Mouse (Mus musculus) retina, postnatal 7 days (tissue): Measurements from ENCODE around the gene Adcy4.
A peak's percentile ranks its signal among the peaks of the same experiment; 100 is the strongest.

Experiments used
- DNase-seq: peaks from one replicate; pipeline ENCODE4 v3.0.0-alpha.2; 2012; ENCODE audit warnings: low read depth, low spot score

The Adcy4 gene

DNA sequence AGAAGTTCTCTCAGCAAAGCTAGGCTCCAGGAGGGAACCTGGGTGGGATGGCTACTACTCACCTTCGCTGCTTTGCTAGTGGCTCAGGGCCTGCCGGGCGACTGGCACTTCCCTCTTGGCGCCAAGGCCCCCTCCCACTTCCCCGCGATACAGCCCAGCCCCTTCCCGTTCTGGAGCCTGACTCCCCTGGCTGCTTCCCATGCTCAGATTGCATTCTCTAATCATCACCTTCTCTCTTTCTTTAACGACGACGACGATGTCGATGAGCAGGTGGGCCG is at the start of gene Adcy4:
Adcy4 (minus strand) TSS at position 138 of the 278 bp plus-strand sequence.
- no peak for DNase-seq

- no peak for DNase-seq
Measured at GRCm38 (mm10) chr14:55833126-55833525, 49.2 kb upstream of the Adcy4 start.

DNA sequence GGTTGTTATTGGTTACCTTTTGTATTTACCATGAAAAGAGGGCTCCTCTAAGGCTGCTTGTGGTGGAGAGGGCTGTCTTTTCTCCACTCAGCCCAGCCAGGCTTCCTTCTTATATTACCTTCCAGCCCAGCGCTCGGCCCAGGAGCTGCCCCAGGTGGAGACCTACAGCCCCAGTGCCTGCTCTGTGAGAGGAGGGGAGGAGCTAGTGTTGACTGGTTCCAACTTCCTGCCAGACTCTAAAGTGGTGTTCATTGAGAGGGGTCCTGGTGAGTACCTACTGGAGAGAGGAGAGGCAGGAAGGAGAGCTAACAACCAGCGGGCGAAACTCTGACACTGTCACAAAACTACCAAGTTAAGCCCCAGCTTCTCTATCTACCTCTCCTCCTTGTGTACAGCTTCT is 46.4 kb upstream of the Adcy4 start:
- no peak for DNase-seq

DNA sequence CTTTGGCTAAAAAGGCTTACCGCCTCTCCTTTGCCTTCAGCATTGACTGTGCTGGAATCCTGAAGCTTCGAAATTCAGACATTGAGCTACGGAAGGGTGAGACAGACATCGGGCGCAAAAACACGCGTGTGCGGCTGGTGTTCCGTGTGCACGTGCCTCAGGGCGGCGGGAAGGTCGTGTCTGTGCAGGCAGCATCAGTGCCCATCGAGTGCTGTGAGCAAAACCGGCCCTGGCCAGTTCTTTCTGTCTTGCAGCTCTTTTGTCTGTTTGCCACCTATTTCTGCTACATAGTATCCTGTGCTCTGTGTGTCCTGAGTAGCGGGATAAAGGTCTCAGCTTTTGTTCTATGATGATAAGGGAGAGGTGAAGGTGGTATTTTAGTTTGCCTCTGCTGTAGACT is 46.0 kb upstream of the Adcy4 start:
- no peak for DNase-seq

DNA sequence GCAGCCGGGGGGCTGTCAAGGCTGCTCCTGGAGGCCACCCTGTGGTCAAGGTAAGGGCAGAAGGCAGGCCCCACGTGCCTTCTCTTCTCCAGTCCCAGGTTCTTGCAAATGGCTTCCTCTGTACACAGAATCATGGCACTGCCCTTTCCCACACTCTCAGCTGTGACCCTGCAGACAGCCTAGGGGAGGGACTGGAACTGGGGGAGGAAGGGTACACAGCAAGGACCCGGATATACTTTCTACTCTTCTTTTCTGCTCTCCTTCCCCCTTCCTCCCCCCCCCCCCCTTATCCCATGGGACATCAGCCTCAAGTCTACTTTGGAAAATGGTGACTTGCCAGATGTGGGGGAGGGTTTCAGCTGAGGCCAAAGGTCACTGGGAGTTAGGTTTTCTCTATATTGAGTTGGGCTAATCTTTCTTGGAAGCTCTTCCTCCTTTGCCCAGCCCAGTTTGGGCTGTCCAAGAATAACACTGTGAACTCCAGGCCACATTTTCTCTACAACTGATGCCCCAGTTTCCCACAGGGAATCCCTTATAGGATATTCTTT is 44.9 kb upstream of the Adcy4 start:
- no peak for DNase-seq

DNA sequence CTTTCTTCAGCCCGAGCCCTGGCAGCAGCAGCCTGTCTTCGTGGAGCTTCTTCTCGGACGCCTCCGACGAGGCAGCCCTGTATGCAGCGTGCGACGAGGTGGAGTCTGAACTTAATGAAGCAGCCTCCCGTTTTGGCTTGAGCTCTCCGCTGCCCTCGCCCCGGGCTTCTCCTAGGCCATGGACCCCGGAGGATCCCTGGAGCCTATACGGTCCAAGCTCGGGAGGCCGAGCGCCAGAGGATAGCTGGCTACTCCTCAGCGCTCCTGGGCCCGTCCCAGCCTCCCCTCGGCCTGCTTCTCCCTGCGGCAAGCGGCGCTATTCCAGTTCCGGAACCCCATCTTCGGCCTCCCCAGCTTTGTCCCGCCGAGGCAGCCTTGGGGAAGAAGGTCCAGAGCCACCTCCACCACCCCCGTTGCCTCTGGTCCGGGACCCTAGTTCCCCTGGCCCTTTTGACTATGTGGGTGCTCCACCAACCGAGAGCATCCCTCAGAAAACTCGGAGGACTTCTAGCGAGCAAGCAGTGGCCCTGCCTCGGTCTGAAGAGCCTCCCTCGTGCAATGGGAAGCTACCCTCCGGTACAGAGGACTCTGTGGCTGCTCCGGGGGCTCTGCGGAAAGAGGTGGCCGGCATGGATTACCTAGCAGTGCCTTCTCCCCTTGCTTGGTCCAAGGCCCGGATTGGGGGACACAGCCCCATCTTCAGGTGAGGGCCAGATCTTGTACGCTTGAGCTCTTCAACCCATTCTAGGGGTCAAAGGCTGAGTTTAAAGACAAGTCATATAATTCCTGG is 42.9 kb upstream of the Adcy4 start:
- DNase-seq = no peak

GRCm38 (mm10) chr14:55826142-55826541 is 42.2 kb upstream of the Adcy4 start:
- no peak for DNase-seq

GRCm38 (mm10) chr14:55825216-55826051 is 41.5 kb upstream of the Adcy4 start:
- DNase-seq = no peak

- DNase-seq = no peak
Measured at GRCm38 (mm10) chr14:55824481-55825215, 40.8 kb upstream of the Adcy4 start.

DNA sequence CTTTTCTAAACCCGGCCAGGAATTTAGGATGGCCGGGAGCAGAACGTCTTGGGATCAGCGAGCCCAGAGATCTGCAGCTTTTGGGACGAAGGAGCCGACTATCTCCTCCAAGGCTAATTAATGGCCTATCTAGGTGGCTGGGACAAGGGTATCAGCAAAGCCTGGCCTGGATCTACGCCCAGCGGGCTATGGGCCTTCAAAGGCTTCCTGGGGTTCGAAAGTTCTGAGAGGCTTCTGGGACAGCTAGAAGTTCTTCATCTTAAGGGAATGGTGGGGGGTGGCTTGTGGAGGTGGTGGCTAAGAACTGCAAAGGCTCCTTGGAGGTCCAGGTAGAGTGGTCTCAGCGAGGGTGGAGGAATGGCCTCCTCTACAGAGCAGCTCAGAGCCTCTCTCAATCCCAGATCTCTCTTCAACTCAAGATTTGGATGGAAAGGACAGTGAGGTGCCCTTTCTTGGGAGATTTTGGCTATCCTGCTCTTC is 40.1 kb upstream of the Adcy4 start:
- DNase-seq = no peak

- no peak for DNase-seq
Measured at GRCm38 (mm10) chr14:55822991-55823762, 39.3 kb upstream of the Adcy4 start, which contains the start of gene Nfatc4. TSS of gene Nfatc4 (plus strand) at chr14:55823144.

DNA sequence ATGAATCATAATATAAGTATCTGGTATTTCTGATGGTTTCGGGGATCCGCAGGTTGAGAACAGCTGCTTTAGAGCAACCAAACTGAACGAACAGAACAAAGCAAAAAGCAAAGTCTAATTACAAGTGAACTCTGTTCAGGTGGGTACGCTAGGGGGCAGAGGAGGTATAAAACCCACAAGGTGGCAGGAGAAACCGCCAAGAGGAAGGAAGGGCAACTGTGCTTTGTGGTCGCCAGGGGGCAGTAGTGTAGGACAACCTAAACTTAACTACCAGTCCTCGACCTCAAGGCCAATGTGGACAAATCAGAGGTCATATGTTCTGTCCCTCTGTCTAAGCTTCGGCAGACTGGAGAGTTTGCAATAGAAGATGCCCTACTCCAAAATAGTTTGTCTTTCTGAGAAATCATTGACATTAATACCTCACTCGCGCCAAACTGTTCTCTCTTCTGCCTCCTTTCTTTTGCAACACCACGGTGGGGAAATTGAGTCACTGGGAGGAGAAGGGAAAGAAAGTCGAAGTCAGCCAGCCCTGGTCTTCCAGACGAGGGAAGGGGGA is 38.6 kb upstream of the Adcy4 start:
- peak; percentile 60 for DNase-seq

- no peak for DNase-seq
Measured at GRCm38 (mm10) chr14:55820576-55820975, 36.7 kb upstream of the Adcy4 start.

- DNase-seq = no peak
Measured at GRCm38 (mm10) chr14:55819845-55820405, 36.0 kb upstream of the Adcy4 start.

DNA sequence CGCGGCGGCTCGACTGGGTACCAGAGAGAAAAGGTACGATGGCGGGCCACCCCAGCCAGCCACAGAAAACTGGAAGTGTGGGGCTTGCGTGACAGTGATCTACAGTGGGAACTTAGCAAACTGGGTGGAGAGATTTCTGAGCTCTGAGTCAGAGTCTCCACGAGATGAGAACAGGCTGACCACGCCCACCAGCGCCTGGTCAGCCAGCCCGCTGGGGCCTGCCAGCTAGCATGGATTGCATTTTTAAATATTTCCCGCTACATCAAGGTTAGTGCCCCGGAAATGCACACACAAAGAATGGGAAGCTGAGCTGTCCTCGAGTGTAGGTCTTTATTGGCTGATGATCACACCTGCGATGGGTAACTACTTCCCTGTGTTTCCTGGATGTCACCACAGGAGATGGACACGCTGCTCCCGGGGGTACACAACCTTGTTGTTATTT is 31.4 kb upstream of the Adcy4 start:
- DNase-seq = no peak

DNA sequence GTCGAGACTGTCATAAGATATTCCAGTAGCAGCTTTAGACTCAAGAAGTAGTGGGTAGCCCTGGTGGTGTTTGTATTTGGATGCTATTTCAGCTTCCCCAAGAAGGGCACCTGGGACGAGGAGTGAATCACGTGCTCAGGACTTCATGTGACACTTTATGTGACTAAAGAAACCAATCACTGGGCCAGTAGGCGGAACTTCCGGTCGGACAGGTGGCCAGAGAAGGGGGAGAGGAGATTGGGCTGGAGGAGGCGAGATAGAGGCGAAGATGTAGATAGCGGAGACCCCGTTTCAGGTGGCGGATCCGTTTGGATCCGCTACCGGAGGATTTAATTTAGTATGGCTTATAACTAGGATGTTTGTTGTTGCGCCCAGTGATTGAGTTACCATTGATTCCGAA is 31.0 kb upstream of the Adcy4 start:
- DNase-seq = no peak

DNA sequence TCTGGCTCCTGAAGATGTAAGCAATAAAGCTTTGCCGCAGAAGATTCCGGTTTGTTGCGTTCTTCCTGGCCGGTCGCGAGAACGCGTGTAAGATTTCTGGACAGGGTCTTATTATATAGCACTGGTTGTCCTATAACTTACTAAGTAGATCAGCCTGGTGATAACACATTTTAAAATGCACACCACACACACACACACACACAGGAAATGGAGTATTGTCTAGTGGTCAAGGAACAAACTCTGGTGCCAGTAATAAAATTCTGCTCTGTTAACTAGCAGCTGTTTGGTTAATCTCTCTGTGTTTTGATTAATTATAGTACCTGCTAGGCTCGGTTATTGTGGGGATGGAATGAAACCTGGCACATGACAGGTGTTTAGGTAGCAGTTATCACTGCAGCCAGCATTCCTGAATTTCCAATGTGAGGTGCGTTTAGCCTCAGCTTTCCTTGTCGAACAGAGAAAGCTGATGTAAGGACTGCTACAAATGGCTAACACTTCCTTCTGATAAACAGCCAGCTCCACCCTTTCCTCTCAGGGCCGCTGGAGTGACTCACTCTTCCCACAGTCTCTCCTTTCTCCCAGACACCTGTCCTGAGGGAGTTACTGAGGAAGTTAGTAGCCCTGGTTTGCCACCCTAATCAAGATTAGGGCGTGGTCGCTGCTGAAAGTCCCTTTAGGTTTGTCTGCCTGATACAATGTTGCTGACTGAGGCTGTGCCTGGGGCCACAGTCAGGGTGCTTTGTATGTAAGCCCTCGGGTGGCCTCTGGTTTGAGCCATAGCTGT is 11.7 kb upstream of the Adcy4 start:
- DNase-seq = no peak

GRCm38 (mm10) chr14:55793946-55794345 is 10.1 kb upstream of the Adcy4 start:
- DNase-seq = no peak

DNA sequence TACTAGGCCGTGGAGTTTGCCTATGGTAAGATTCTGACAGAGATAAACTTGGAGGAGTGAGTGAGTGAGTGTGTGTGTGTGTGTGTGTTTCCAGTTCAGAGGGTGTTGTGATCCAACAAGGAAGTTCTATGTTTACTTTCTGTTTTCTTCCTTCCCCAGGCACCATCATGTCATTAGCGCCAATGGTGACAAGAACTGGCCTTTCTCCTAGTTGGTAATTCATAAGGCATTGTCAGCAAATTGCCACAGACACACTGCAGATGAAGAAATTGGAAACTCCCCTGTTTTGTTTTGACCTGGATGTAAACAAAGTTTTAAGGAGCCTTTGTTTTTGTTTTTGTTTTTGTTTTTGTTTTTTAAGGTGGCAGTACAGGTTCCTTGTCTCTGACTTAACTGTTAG is 9.6 kb upstream of the Adcy4 start:
- DNase-seq = no peak
